Mouse (Mus musculus) heart, postnatal 14 days (tissue): ENCODE measurements around the gene Cstad. TPM values are rescaled to one million over a fixed set of nuclear protein-coding genes. Genes with fewer than 3 reads are reported as not detected.

Experiments
- DNase-seq, 2 experiments: peaks; one replicate each; pipeline ENCODE4 v3.0.0; 2021 to 2022
- intact Hi-C: fragments of 180-260 bp; cut with DNase I; formaldehyde crosslinking; loops from one replicate; pipeline ENCODE4 v1.15.1; 2025
- long read RNA-seq, 2 experiments: library from polyadenylated mRNA; stranded (forward); transcript quantifications; one replicate each; pipeline ENCODE4 v2.0.0; 2021
- total RNA-seq, 2 experiments: library from RNA; stranded (reverse); gene quantifications; 2 replicates each; pipeline ENCODE4 v1.2.3; 2021

The Cstad gene
- total RNA-seq: 1 to 10 TPM; 1.8 to 3.9 TPM
- long read RNA-seq, experiment 1, partial matches to known transcripts: 1 of 2 reads
- long read RNA-seq, experiment 1, other reads (novel, unspliced or antisense): 1 of 2 reads
- long read RNA-seq, experiment 2, partial matches to known transcripts: 0 of 4 reads
- long read RNA-seq, experiment 2, other reads (novel, unspliced or antisense): 2 of 4 reads

DNA sequence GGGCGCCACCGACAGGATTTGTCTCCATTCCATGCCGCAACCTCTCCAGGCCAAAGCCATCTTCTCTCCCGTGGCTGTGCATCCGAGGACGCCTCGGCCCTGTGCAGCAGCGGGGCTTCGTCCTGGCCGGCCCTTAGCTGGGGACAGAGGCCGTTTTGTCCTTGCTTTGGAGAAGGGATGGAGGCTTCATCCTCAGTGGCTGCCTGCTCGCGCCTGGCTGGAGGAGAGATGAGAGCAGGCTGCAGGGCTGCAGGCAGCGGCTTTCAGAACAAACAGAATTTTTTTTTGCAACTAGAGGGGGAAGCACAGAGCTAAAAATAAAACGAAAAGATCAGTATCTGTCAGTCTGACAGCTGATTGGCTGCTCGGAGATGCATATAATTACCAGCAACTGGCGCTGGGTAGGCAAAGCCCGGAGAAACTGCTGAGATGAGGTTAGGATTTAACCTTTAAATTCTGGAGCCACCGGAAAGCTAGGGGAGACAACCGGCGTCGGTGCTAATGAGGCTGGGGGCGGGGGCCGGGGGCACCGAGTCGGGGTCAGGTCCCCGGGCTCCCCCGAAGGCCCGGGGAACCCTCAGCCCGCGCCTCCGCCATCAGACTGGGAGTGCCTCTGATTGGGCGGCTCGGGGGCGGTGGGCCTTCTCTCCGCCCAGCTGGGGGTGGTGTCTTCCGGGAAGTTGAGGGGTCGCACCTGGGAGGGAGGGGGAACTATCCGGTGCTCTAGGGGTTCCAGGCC, at the start of gene Cstad:
Gene Cstad, plus strand, starts transcription at position 400 of the 739 bp plus-strand sequence.
- peak; percentile 81 to 82 for DNase-seq
- intact Hi-C loops: loop anchor here (2.0 kb wide), 1 partner anchor 40 kb away; no protein-coding TSS in a partner anchor

GRCm38 (mm10) chr2:30545706-30546105, 49.1 kb upstream of the Cstad start:
- intact Hi-C loops: loop anchor here (10.0 kb wide), 1 partner anchor 71 kb away; the partner anchor contains the start of gene Ier5l
- DNase-seq: no peak

DNA sequence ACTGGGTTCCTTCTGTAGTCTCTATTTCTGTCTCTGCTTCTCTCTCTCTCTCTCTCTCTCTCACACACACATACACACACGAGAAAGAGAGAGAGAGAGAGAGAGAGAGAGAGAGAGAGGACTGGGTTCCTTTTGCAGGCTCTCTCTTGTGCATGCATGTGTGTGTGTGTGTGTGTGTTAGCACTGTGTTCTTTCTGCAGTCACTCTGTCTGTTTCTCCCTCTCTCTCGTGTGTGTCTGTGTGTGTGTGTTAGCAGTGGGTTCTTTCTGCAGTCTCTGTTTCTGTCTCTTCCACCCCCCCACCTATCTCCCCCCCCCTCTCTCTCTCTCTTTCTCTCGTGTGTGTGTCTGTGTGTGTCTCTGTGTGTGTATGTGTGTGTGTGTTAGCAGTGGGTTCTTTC, 48.6 kb upstream of the Cstad start:
- intact Hi-C loops: loop anchor here (10.0 kb wide), 1 partner anchor 71 kb away; the partner anchor contains the start of gene Ier5l
- no peak for DNase-seq

DNA sequence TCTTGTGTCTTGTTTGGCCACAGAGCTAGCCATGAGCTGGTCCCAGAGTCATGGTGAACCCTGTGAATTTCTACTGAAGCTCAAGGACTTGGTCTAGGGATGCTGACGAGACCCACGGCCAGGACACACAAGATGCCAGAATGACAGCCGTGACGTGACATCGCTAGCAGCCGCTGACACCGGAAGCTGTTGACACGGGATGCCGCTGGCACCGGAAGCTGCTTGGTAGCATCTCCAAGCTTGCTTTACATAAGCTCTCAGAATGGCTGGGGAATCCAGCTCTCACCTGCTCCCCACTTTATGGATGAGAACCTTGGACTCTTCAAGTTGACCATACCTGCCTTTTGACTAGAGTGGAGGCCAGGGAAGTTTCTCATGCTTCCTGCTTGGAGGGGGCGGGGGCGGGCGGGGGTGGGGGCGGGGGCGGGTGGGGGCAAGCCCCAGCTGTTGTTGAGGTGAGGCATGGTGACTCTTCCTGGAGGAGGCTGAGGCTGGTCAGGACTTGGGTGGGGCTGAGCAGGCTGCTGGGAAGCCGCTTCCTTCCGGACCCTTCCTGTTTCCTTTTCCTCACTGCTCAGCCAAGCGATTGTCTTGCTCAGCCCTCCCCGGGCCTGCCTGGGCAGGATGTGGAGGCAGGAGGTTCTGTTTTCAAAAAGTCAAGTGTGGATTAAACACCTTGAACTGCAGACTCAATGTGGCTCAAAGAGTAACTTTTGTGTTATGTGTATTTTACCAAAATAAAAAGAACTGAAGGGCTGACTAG, 47.2 kb upstream of the Cstad start:
- intact Hi-C loops: loop anchor here (10.0 kb wide), 1 partner anchor 73 kb away; the partner anchor contains the start of gene Ier5l
- peak; percentile 59 to 66 for DNase-seq

DNA sequence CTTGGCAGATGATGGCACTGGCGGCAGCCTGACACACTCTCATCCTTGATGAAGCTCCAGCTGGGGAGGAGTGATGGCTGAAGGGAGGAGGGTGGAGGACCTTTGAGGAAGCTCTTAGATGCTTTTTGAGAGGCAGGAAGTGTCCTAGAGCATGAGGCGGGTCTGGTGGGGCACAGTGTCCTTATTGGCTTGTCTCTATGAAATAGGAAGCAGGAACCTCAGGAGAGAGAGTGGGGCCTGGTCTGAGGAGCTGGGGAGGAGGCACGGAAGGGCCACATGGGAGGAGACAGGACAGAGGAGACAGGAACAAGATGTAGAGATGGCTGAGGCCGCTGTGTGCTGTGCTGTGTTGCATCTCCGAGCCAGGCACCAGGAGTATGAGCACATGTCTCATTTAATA, 43.3 kb upstream of the Cstad start:
- DNase-seq: no peak
- intact Hi-C loops: no loop called here

- peak; percentile 27 to 60 for DNase-seq
- intact Hi-C loops: loop anchor here (2.0 kb wide), 1 partner anchor 41 kb away; the partner anchor contains the start of gene Cstad
These were observed 40.8 kb upstream of the Cstad start for GRCm38 (mm10) chr2:30553851-30554540.

DNA sequence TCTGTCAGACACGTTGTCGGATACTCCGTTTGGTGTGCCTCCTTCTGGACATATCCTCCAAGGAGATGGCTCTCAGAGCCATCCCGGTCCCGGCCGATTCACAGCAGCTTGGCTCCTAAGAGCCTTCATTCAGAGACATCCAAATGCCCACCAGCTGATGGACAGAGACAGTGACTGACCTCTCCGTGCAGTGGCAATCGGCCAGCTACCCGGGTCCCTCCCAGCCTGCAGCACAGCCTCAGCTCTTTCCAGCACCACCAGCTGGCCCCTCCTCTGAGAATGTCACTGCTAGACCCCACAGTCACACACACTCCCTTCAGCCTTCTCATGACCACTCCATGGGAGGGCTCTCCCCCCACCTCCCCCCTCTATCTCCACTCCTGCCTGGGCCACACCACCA, 39.6 kb upstream of the Cstad start:
- no peak for DNase-seq
- intact Hi-C loops: loop anchor here (2.0 kb wide), 1 partner anchor 40 kb away; the partner anchor contains the start of gene Cstad

DNA sequence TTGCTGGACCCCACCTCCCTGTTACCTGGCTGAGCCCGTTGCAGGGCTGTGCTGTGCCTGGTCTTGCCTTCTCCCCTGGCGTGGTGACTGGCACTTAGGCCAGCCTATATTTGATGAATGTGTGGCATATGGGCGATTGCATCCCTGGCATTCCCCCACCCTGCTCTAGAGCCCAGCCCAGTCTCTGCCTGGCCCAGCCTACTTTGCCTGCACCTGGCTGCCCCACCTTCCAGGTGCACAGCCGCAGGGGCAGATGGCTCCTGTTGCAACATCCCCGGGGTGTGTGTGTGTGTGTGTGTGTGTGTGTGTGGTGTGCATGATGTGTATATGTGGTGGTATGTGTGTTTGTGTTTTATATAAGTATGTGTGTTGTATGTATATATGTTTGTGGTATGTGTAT, 38.3 kb upstream of the Cstad start:
- DNase-seq: no peak
- intact Hi-C loops: no loop called here

- peak in 1 of 2 experiments; percentile 29 for DNase-seq
- intact Hi-C loops: no loop called here
These were observed 35.3 kb upstream of the Cstad start for GRCm38 (mm10) chr2:30559552-30559951.

DNA sequence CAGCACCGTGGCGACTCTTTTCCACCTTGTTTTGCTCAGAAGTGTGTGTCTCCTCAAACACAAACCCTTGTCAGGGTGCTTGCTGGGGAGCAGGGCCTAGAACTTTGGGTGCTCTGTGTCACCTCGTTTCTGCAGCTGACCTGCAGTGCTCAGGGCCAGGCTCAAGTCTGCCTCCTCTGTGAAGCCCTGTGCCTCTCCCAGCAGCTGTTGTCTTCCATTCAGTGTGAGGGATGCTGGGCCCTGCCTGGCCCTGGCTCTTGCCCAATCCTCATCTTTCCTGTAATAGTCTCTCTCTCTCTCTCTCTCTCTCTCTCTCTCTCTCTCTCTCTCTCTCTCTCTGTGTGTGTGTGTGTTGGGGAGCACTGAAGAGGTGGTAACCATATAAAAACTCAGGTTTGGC, 32.3 kb upstream of the Cstad start:
- DNase-seq: no peak
- intact Hi-C loops: no loop called here

DNA sequence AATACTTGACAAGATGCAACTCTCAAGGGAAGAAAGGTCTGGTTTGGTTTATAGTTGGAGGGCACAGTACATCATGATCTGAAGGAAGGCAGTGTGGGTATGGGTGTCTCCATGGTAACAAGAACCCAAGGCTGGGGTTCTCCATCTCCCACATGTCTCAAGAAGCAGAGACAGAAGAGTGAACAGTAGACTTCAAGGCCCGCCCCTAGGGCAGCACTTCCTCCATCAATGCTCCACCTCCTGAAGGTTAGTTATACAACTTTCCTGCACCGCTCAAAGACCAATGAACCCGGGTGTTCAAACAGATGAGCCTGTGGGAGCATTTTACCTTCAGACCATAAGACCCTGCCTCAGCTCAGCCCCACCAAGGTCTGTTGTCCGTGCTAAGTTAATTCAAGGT, 23.2 kb upstream of the Cstad start:
- intact Hi-C loops: no loop called here
- DNase-seq: no peak

DNA sequence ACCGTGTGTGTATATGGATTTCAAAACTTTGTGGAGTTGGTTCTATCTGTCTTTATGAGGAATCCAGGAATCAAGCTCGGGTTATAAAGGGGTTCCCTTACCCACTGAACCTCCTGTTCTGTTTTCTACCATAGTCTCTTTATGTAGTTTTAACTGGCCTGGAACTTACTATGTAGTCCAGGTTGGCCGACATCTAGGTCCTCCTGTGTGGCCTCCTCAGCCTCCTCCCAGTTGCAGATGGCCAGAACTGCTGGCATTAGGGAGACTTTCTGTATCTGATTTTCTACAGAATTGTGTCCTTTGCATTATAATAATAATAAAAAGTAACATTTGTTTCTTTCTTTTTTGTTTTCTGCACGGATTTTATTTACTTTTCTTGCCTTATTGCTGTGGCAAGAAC, 21.3 kb upstream of the Cstad start:
- intact Hi-C loops: no loop called here
- no peak for DNase-seq

DNA sequence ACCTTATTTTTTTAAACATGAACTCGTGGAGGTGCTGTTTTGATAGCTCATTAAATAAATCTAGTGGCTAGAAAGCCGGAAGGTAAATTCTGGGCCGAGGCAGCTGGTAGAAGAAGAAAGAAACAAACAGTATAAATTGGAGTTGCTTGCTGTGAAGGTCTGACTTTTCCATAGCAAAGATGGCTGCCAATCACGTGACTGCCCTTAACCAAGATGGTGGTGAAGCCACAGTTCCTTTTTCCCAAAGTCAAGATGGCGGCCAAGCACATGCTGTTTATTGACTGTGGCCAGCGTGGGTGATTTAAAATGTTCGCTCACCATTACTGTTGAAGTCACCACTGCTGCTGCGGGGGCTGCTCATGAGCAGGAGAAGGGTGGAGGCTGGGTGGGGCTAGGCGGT, 17.8 kb upstream of the Cstad start:
- no peak for DNase-seq
- intact Hi-C loops: no loop called here

- DNase-seq: no peak
- intact Hi-C loops: loop anchor here (2.0 kb wide), 1 partner anchor 17 kb away; no protein-coding TSS in a partner anchor
These were observed 16.8 kb upstream of the Cstad start for GRCm38 (mm10) chr2:30578006-30578405.

DNA sequence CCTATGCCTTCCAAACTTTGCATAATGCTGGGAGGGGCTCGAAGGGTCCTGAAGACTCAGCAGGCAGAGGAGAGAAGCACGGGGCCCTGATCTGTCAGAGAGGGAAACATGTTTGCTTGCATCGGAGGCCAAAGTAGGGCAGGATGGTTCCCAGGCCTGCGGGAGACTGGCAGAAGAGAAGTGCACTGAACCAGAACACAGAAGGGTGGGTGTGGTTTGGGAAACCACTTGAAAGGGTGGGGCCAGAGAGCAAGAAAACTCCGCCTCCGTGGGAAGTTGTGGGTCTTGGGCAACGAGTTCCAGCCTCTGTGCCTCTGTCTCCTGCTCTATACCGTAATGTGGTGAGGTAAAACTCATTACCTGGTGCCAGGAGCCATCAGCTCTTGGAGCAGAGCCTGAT, 7.7 kb upstream of the Cstad start:
- peak; percentile 44 to 55 for DNase-seq
- intact Hi-C loops: loop anchor here (5.0 kb wide), 1 partner anchor 85 kb away; no protein-coding TSS in a partner anchor

DNA sequence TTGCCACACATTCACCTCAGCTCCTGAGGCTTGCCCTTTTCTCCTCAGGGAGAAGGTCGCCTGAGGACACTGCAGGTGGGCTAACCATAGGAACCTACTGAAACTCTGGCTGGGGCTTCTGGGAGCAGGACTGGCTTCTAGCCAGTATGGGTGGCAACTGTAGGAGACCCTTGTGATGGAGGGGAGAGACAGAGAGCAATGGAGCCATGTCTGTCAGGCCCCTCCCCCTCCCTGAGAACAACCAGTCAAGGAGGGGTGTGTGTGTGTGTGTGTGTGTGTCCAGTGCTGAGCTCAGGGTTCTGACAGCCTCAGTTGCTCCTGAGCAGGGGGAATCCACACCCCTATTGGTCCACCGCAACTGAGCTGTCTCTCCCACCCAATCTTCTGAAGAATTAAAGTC, 7.2 kb upstream of the Cstad start:
- no peak for DNase-seq
- intact Hi-C loops: loop anchor here (5.0 kb wide), 1 partner anchor 85 kb away; no protein-coding TSS in a partner anchor

DNA sequence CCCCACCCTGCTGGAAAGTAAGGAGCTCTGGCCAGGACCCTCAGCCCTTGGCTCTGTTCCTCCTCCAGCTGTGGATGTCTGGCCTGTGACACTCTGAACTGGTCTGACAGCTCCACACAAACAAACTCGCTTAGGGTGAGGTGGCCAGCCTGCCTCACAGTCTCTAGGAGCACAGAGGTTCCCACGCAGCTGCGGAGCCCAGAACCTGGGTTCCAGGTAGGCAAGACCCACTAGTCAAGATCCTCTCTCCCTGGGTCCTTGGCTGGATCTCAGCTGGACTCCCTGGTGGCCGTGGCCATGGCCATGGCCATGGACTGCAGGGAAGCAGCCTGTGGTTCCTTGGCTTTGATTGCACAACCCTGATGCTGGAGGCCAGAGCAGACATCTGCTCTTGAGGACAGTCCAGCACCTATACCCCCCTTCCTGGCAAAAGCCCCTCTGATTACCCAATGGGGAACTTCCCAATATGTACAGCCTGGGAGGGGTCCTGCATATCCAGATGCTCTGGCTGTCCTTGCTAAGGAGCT, 5.8 kb upstream of the Cstad start:
- DNase-seq: peak; percentile 71 to 72
- intact Hi-C loops: loop anchor here (5.0 kb wide), 1 partner anchor 87 kb away; no protein-coding TSS in a partner anchor

GRCm38 (mm10) chr2:30589781-30590180, 5.1 kb upstream of the Cstad start:
- DNase-seq: peak in 1 of 2 experiments; percentile 42
- intact Hi-C loops: loop anchor here (5.0 kb wide), 1 partner anchor 87 kb away; no protein-coding TSS in a partner anchor

GRCm38 (mm10) chr2:30590909-30591308, 3.9 kb upstream of the Cstad start:
- intact Hi-C loops: no loop called here
- DNase-seq: peak; percentile 45 to 68

GRCm38 (mm10) chr2:30592391-30592790, 2.4 kb upstream of the Cstad start:
- no peak for DNase-seq
- intact Hi-C loops: loop anchor here (2.0 kb wide), 1 partner anchor 152 kb away; no protein-coding TSS in a partner anchor
